Mouse (Mus musculus): ENCODE measurements around the gene Tmem184b. TPM values are rescaled to one million over a fixed set of nuclear protein-coding genes. Genes with fewer than 3 reads are reported as not detected.

The Tmem184b gene
- total RNA-seq, 2 experiments from 2014 or later: 49.6 to 53.4 TPM

GRCm38 (mm10) chr15:79369452-79370280 is 33.7 kb downstream of the Tmem184b start:
- intact Hi-C loops (cut with DNase I): no loop called here
- DNase-seq: no peak

GRCm38 (mm10) chr15:79368861-79369440 is 34.4 kb downstream of the Tmem184b start:
- intact Hi-C loops (cut with DNase I): no loop called here
- DNase-seq: no peak

GRCm38 (mm10) chr15:79368313-79368811 is 35.0 kb downstream of the Tmem184b start:
- intact Hi-C loops (cut with DNase I): no loop called here
- DNase-seq: no peak

GRCm38 (mm10) chr15:79366402-79366801 is 37.0 kb downstream of the Tmem184b start:
- DNase-seq: no peak
- intact Hi-C loops (cut with DNase I): no loop called here

- intact Hi-C loops (cut with DNase I): no loop called here
- DNase-seq: no peak
Observed at GRCm38 (mm10) chr15:79365068-79365467, 38.3 kb downstream of the Tmem184b start.

GRCm38 (mm10) chr15:79364120-79364519 is 39.2 kb downstream of the Tmem184b start:
- intact Hi-C loops (cut with DNase I): no loop called here

GRCm38 (mm10) chr15:79361023-79361422 is 42.3 kb downstream of the Tmem184b start:
- intact Hi-C loops (cut with DNase I): no loop called here
- DNase-seq: no peak

More at GRCm38 (mm10) chr15:79364120-79364519, 39.2 kb downstream of the Tmem184b start:
- DNase-seq: no peak

- DNase-seq: no peak
- intact Hi-C loops (cut with DNase I): no loop called here
Observed at GRCm38 (mm10) chr15:79360371-79360770, 43.0 kb downstream of the Tmem184b start.

GRCm38 (mm10) chr15:79359954-79360353 is 43.4 kb downstream of the Tmem184b start:
- DNase-seq: peak; percentile 21
- intact Hi-C loops (cut with DNase I): no loop called here

GRCm38 (mm10) chr15:79357974-79358690 is 45.2 kb downstream of the Tmem184b start:
- no peak for DNase-seq
- intact Hi-C loops (cut with DNase I): no loop called here

- DNase-seq: peak; percentile 64
- intact Hi-C loops (cut with DNase I): no loop called here
Observed at GRCm38 (mm10) chr15:79357036-79357911, 46.1 kb downstream of the Tmem184b start.

GRCm38 (mm10) chr15:79356481-79356880 is 46.9 kb downstream of the Tmem184b start:
- intact Hi-C loops (cut with DNase I): no loop called here
- no peak for DNase-seq

- intact Hi-C loops (cut with DNase I): no loop called here
- DNase-seq: no peak
Observed at GRCm38 (mm10) chr15:79354619-79355018, 48.8 kb downstream of the Tmem184b start.

GRCm38 (mm10) chr15:79353690-79354305 is 49.6 kb downstream of the Tmem184b start:
- intact Hi-C loops (cut with DNase I): no loop called here
- DNase-seq: no peak

GRCm38 (mm10) chr15:79352479-79352878 is 50.9 kb downstream of the Tmem184b start:
- intact Hi-C loops (cut with DNase I): no loop called here
- no peak for DNase-seq

- intact Hi-C loops (cut with DNase I): no loop called here
- DNase-seq: no peak
Observed at GRCm38 (mm10) chr15:79351331-79351767, 52.0 kb downstream of the Tmem184b start.

- intact Hi-C loops (cut with DNase I): no loop called here
- no peak for DNase-seq
Observed at GRCm38 (mm10) chr15:79350866-79351265, 52.5 kb downstream of the Tmem184b start.

GRCm38 (mm10) chr15:79348651-79349050 is 54.7 kb downstream of the Tmem184b start:
- no peak for DNase-seq
- intact Hi-C loops (cut with DNase I): no loop called here

GRCm38 (mm10) chr15:79347845-79348506 is 55.4 kb downstream of the Tmem184b start:
- peak; percentile 50 for DNase-seq
- intact Hi-C loops (cut with DNase I): no loop called here

All from left cerebral cortex, postnatal 4 days (tissue).